Mouse (Mus musculus): ENCODE measurements at regions not wholly inside any gene's neighbourhood (a gene's known extent, or its start where the extent isn't known, plus 50 kb on each side); places are given as distances from the start of the nearest gene placed in this dataset.

GRCm38 (mm10) chr16:12897267-12897666 lies 212.2 kb upstream of the Ercc4 start:
- DNase-seq (ENCODE audit: extremely low spot score in 1 of 2, low spot score in 1 of 2) = no peak

- DNase-seq (ENCODE audit: extremely low spot score in 1 of 2, low spot score in 1 of 2) = no peak
These were observed 208.8 kb upstream of the Ercc4 start for GRCm38 (mm10) chr16:12900670-12901069.

- no peak for DNase-seq (ENCODE audit: extremely low spot score in 1 of 2, low spot score in 1 of 2)
These were observed 208.1 kb upstream of the Ercc4 start for GRCm38 (mm10) chr16:12901096-12901995.

GRCm38 (mm10) chr16:12901996-12902319 lies 207.5 kb upstream of the Ercc4 start:
- DNase-seq (ENCODE audit: extremely low spot score in 1 of 2, low spot score in 1 of 2) = no peak

- DNase-seq (ENCODE audit: extremely low spot score in 1 of 2, low spot score in 1 of 2) = no peak
These were observed 206.3 kb upstream of the Ercc4 start for GRCm38 (mm10) chr16:12903161-12903560.

GRCm38 (mm10) chr16:12904937-12905336 lies 204.5 kb upstream of the Ercc4 start:
- DNase-seq (ENCODE audit: extremely low spot score in 1 of 2, low spot score in 1 of 2) = no peak

GRCm38 (mm10) chr16:12924668-12925067 lies 184.8 kb upstream of the Ercc4 start:
- peak; percentile 14 to 26 for DNase-seq (ENCODE audit: extremely low spot score in 1 of 2, low spot score in 1 of 2)

GRCm38 (mm10) chr16:12925931-12926330 lies 183.6 kb upstream of the Ercc4 start:
- peak; percentile 70 to 84 for DNase-seq (ENCODE audit: extremely low spot score in 1 of 2, low spot score in 1 of 2)

GRCm38 (mm10) chr16:12931111-12931510 lies 178.4 kb upstream of the Ercc4 start:
- DNase-seq (ENCODE audit: extremely low spot score in 1 of 2, low spot score in 1 of 2) = no peak

GRCm38 (mm10) chr16:12932959-12933358 lies 176.5 kb upstream of the Ercc4 start:
- DNase-seq (ENCODE audit: extremely low spot score in 1 of 2, low spot score in 1 of 2) = no peak

- no peak for DNase-seq (ENCODE audit: extremely low spot score in 1 of 2, low spot score in 1 of 2)
These were observed 174.9 kb upstream of the Ercc4 start for GRCm38 (mm10) chr16:12934586-12934985.

- no peak for DNase-seq (ENCODE audit: extremely low spot score in 1 of 2, low spot score in 1 of 2)
These were observed 174.2 kb upstream of the Ercc4 start for GRCm38 (mm10) chr16:12935266-12935665.

GRCm38 (mm10) chr16:12936571-12936970 lies 172.9 kb upstream of the Ercc4 start:
- DNase-seq (ENCODE audit: extremely low spot score in 1 of 2, low spot score in 1 of 2) = no peak

- no peak for DNase-seq (ENCODE audit: extremely low spot score in 1 of 2, low spot score in 1 of 2)
These were observed 170.9 kb upstream of the Ercc4 start for GRCm38 (mm10) chr16:12938563-12938962.

GRCm38 (mm10) chr16:12951176-12951575 lies 158.3 kb upstream of the Ercc4 start:
- DNase-seq (ENCODE audit: extremely low spot score in 1 of 2, low spot score in 1 of 2) = peak in 1 of 2 experiments; percentile 40

GRCm38 (mm10) chr16:12954028-12954427 lies 155.5 kb upstream of the Ercc4 start:
- DNase-seq (ENCODE audit: extremely low spot score in 1 of 2, low spot score in 1 of 2) = no peak

- peak in 1 of 2 experiments; percentile 4 for DNase-seq (ENCODE audit: extremely low spot score in 1 of 2, low spot score in 1 of 2)
These were observed 153.1 kb upstream of the Ercc4 start for GRCm38 (mm10) chr16:12956416-12956815.

- DNase-seq (ENCODE audit: extremely low spot score in 1 of 2, low spot score in 1 of 2) = no peak
These were observed 148.6 kb upstream of the Ercc4 start for GRCm38 (mm10) chr16:12960885-12961284.

- peak in 1 of 2 experiments; percentile 29 for DNase-seq (ENCODE audit: extremely low spot score in 1 of 2, low spot score in 1 of 2)
These were observed 126.8 kb upstream of the Ercc4 start for GRCm38 (mm10) chr16:12982681-12983080.

- DNase-seq (ENCODE audit: extremely low spot score in 1 of 2, low spot score in 1 of 2) = no peak
These were observed 108.1 kb upstream of the Ercc4 start for GRCm38 (mm10) chr16:13001288-13001880.

GRCm38 (mm10) chr16:13012863-13013262 lies 96.6 kb upstream of the Ercc4 start:
- DNase-seq (ENCODE audit: extremely low spot score in 1 of 2, low spot score in 1 of 2) = no peak
